Mouse (Mus musculus) activated CD4-positive, CD25-positive, alpha-beta regulatory T cell, adult 9 weeks (primary cell): Measurements from ENCODE around the gene Wdr44. TPM values are rescaled to one million over a fixed set of nuclear protein-coding genes. Genes with fewer than 3 reads are reported as not detected.

Source experiments
- polyA plus RNA-seq: library from polyadenylated mRNA; unstranded; fragments of 100-300 nt; shearing (Covaris generic); gene quantifications from one replicate; pipeline ENCODE4 v1.2.1, GENCODE M21; 2017

Gene Wdr44
- polyA plus RNA-seq: 45.0 TPM

DNA sequence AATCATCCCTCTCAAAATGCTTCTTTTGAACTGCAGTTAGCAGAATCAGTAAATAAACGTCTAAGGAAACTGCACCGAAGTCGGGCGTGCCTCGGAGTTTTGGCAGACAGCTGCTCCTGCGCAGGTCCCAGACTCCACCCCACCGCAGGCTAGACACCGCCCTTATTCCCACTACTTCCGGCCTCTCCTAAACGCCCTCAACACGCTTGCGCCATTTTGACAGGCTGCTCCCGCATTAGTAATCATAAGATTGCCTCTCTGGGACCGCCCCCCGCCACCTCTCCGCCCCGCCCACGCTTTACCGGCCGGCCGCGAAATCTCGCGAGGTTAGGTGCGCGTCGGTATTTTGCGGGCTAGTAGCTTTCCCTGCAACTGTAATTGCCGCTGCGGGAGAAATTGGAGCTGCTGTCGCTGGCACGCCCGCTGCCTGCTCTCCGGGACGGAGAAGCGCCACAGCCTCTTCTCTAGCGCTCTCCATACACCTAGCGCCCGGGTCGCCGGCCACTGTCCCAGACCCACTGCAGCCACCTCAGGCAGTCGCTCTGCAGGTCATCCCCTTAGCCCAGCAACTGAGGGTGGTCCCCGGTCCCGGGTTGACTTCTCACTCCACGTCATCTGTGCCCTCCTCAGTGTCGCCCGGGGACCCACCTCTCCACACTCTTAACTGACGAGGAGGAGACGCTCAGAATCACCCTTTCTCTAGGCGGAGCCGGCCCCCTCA lies at the start of gene Wdr44:
TSS of gene Wdr44 (plus strand) at position 330 of the 721 bp plus-strand sequence.

Other genes with a start within 250 kb of the Wdr44 start
- not detected for gene Gm4907, start 189.5 kb downstream of the Wdr44 start, polyA plus RNA-seq